Mouse (Mus musculus): ENCODE data around the gene Zfp410. TPM values are rescaled to one million over a fixed set of nuclear protein-coding genes. Genes with fewer than 3 reads are reported as not detected.

Zfp410 gene
- total RNA-seq (2023) = 10 to 100 TPM; 71.7 to 81.9 TPM

GRCm38 (mm10) chr12:84316721-84317621 is at the start of gene Zfp410:
Gene Zfp410 (plus strand): TSS chr12:84316852.

GRCm38 (mm10) chr12:84284885-84285592 is 31.6 kb upstream of the Zfp410 start, which contains the start of gene Ptgr2:
Gene Ptgr2 (plus strand): TSS chr12:84285232.

GRCm38 (mm10) chr12:84361555-84362489 is 45.2 kb downstream of the Zfp410 start, which contains the start of the genes Coq6 and Fam161b:
Gene Coq6 (plus strand): TSS chr12:84361657.
Gene Fam161b (minus strand): TSS chr12:84361833.

Other genes with a start within 250 kb of the Zfp410 start
- gene Acot5, start 247.5 kb upstream of the Zfp410 start, total RNA-seq (2023) = not detected
- gene Acot6, start 216.2 kb upstream of the Zfp410 start, total RNA-seq (2023) = 1 to 10 TPM; 3.1 to 3.6 TPM
- gene Dnal1, start 202.5 kb upstream of the Zfp410 start, total RNA-seq (2023) = 1 to 10 TPM in 1 of 2 experiments, under 1 TPM in 1; 0.89 to 1.0 TPM
- 1 to 10 TPM; 8.5 to 9.0 TPM for gene Pnma1, start 168.4 kb upstream of the Zfp410 start, total RNA-seq (2023)
- 10 to 100 TPM; 90.8 to 95.5 TPM for gene Elmsan1, start 98.0 kb upstream of the Zfp410 start, total RNA-seq (2023)
- 10 to 100 TPM; 17.4 to 19.6 TPM for gene Ptgr2, start 31.6 kb upstream of the Zfp410 start, total RNA-seq (2023)
- 10 to 100 TPM; 22.9 to 23.9 TPM for gene Coq6, start 44.8 kb downstream of the Zfp410 start, total RNA-seq (2023)
- gene Fam161b, start 45.0 kb downstream of the Zfp410 start, total RNA-seq (2023) = 1 to 10 TPM; 1.3 TPM
- gene Entpd5, start 92.2 kb downstream of the Zfp410 start, total RNA-seq (2023) = 10 to 100 TPM; 40.1 to 47.5 TPM
- gene Bbof1, start 92.2 kb downstream of the Zfp410 start, total RNA-seq (2023) = 1 to 10 TPM; 1.5 to 1.9 TPM
- gene Rnf113a2, start 100.3 kb downstream of the Zfp410 start, total RNA-seq (2023) = 10 to 100 TPM; 34.9 to 37.8 TPM
- 10 to 100 TPM; 10.8 to 12.8 TPM for gene Aldh6a1, start 134.2 kb downstream of the Zfp410 start, total RNA-seq (2023)
- gene Lin52, start 134.6 kb downstream of the Zfp410 start, total RNA-seq (2023) = 10 to 100 TPM; 18.6 to 19.0 TPM